Mouse (Mus musculus) frontal cortex, adult (tissue): ENCODE data around the gene Cacng1.

Source experiments
- ATAC-seq: cut with Nextera tagmentation; 2 replicates; pipeline ENCODE4 v1.9.2; 2017; ENCODE audit warnings: mild to moderate bottlenecking, moderate library complexity, mixed read lengths; ENCODE audit not compliant: low TSS enrichment

The Cacng1 gene

GRCm38 (mm10) chr11:107716332-107716938 is at the start of gene Cacng1:
Gene Cacng1, minus strand, starts transcription at chr11:107716522.
- ATAC-seq = no peak

GRCm38 (mm10) chr11:107762688-107763460 is 46.6 kb upstream of the Cacng1 start:
- ATAC-seq = no peak

- no peak for ATAC-seq
Measured at GRCm38 (mm10) chr11:107761790-107762500, 45.6 kb upstream of the Cacng1 start.

GRCm38 (mm10) chr11:107760001-107760400 is 43.7 kb upstream of the Cacng1 start:
- peak; percentile 77 for ATAC-seq

- ATAC-seq = no peak
Measured at GRCm38 (mm10) chr11:107759516-107759915, 43.2 kb upstream of the Cacng1 start.

- 0 out of 2 replicates have a peak, but pooled peaks have one; percentile 27 for ATAC-seq
Measured at GRCm38 (mm10) chr11:107749114-107749513, 32.8 kb upstream of the Cacng1 start.

GRCm38 (mm10) chr11:107748243-107749035 is 32.1 kb upstream of the Cacng1 start:
- no peak for ATAC-seq

GRCm38 (mm10) chr11:107743100-107743499 is 26.8 kb upstream of the Cacng1 start:
- ATAC-seq = no peak

GRCm38 (mm10) chr11:107738418-107739099 is 22.2 kb upstream of the Cacng1 start:
- ATAC-seq = no peak

GRCm38 (mm10) chr11:107737886-107738285 is 21.6 kb upstream of the Cacng1 start:
- ATAC-seq = no peak

GRCm38 (mm10) chr11:107734133-107734532 is 17.8 kb upstream of the Cacng1 start:
- ATAC-seq = no peak

GRCm38 (mm10) chr11:107731498-107731897 is 15.2 kb upstream of the Cacng1 start:
- peak; percentile 29; the same call in 1 of the 2 replicates for ATAC-seq

- ATAC-seq = peak; percentile 84
Measured at GRCm38 (mm10) chr11:107730940-107731339, 14.6 kb upstream of the Cacng1 start.

- no peak for ATAC-seq
Measured at GRCm38 (mm10) chr11:107729141-107729540, 12.8 kb upstream of the Cacng1 start.

- no peak for ATAC-seq
Measured at GRCm38 (mm10) chr11:107728073-107728863, 11.9 kb upstream of the Cacng1 start.

- no peak for ATAC-seq
Measured at GRCm38 (mm10) chr11:107724603-107725002, 8.3 kb upstream of the Cacng1 start.

GRCm38 (mm10) chr11:107721057-107721456 is 4.7 kb upstream of the Cacng1 start:
- ATAC-seq = no peak

- ATAC-seq = no peak
Measured at GRCm38 (mm10) chr11:107720264-107721021, 4.1 kb upstream of the Cacng1 start.

GRCm38 (mm10) chr11:107714368-107714767 is 2.0 kb downstream of the Cacng1 start:
- ATAC-seq = no peak

GRCm38 (mm10) chr11:107710379-107710778 is 5.9 kb downstream of the Cacng1 start:
- ATAC-seq = peak; percentile 98
